Mouse (Mus musculus) C2C12 (cell line): ENCODE results near the gene Senp5.

Source experiments
- CEBPB ChIP-seq: IDR thresholded peaks from one replicate; pipeline ENCODE4 v1.6.1; 2011; ENCODE audit warnings: low read depth, mild to moderate bottlenecking, control low read depth, moderate library complexity
- CTCF ChIP-seq: IDR thresholded peaks from one replicate; pipeline ENCODE4 v1.5.1; 2011; ENCODE audit not compliant: control insufficient read depth, insufficient read depth, insufficient read length
- FOSL1 ChIP-seq: IDR thresholded peaks from one replicate; pipeline ENCODE4 v1.8.0; 2011; ENCODE audit warnings: mild to moderate bottlenecking, low read length; ENCODE audit not compliant: poor library complexity, insufficient read depth, severe bottlenecking
- MAX ChIP-seq: IDR thresholded peaks from one replicate; pipeline ENCODE4 v1.6.1; 2011; ENCODE audit warnings: mild to moderate bottlenecking, control low read depth
- MYOD1 ChIP-seq: IDR thresholded peaks from one replicate; pipeline ENCODE4 v1.6.1; 2011; ENCODE audit warnings: low read depth; ENCODE audit not compliant: control insufficient read depth, insufficient read length
- MYOG ChIP-seq: IDR thresholded peaks from one replicate; pipeline ENCODE4 v1.6.1; 2011; ENCODE audit not compliant: control insufficient read depth, insufficient read length; ENCODE audit errors: extremely low read depth
- USF1 ChIP-seq: IDR thresholded peaks from one replicate; pipeline ENCODE4 v1.6.1; 2011; ENCODE audit warnings: low read depth, mild to moderate bottlenecking, control low read depth, moderate library complexity

DNA sequence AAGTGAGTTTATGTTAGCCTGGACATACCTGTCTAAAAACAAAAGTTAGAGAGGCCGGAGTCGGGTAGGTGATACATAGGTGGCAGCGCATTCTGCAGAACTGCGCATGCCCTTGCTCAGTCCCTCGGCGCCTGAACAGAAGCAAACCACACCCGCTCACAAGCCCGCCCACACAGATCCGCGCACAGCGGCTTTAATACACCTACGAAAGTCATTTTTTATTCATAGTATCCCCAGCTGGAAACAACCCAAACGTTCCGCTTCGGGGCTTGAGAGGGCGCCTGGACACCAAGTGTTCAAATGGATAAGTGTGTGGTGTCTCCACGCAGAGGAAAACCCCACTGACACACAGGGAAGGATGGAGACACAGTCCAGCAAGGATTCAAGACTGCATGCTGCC lies 71.8 kb downstream of the Senp5 start:
- no peak for TF ChIP-seq CEBPB
- no peak for TF ChIP-seq CTCF
- TF ChIP-seq USF1: no peak
- no peak for TF ChIP-seq MYOG
- no peak for TF ChIP-seq MAX
- no peak for TF ChIP-seq MYOD1
- no peak for TF ChIP-seq FOSL1
